Mouse (Mus musculus): ENCODE measurements around the gene Chsy1. TPM values are rescaled to one million over a fixed set of nuclear protein-coding genes. Genes with fewer than 3 reads are reported as not detected.

The Chsy1 gene
- polyA plus RNA-seq, 1 experiment = 1.8 TPM

GRCm38 (mm10) chr7:66140095-66140494 lies 30.8 kb downstream of the Chsy1 start:
- Histone ChIP-seq H3K4me1 (ENCODE audit: control insufficient read depth, insufficient read depth, low read length) (no peaks in the 10 kb centered on the region), H3K27ac (ENCODE audit: control insufficient read depth, insufficient read depth, low read depth, low read length) (no peak overlapping the region)
- TF ChIP-seq POLR2A (IDR thresholded peaks at IDR 0.05; ENCODE audit: control insufficient read depth, low read depth, low read length) = no peak
- no peak for TF ChIP-seq CTCF (IDR thresholded peaks at IDR 0.05; ENCODE audit: control insufficient read depth, insufficient read depth, insufficient replicate concordance, low read depth, low read length)

DNA sequence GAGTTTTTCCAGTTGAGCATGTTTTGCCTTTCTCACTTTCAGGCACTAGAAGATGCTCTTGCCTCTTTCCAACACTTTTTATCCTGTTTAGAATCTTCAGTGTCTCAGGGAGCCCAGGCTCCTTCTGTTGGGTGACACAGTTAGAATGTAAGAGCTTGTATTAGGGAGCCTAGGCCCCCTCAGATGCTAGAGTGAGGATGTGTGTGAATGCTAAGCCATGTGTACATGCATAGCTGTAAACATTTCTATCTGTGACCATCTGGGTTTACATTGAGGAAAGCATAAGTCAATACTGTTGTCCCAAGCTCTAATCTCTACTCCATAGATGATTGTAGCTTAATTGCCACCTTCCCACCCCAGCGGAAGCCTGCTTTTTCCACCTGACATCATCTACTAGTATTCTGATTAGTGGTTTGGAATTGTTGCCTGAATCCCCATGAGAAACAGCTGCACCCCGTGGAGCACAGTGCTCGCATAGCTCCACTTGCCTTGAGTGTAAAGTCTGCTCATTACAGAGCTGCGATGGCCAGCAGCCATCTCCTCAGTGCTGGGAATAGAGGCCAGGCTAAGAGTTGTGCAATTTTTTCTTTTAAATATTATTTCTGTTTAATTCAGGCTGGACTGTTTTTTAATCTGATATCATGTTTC lies 31.7 kb downstream of the Chsy1 start:
- Histone ChIP-seq H3K4me1 (ENCODE audit: control insufficient read depth, insufficient read depth, low read length) (no peaks in the 10 kb centered on the region), H3K4me3 (ENCODE audit: control insufficient read depth, low read depth, low read length) (no peak overlapping the region), H3K36me3 (ENCODE audit: control insufficient read depth, insufficient read depth, low read length) (no peaks in the 10 kb centered on the region), H3K27me3 (ENCODE audit: control insufficient read depth, insufficient read depth, low read length) (no peaks in the 10 kb centered on the region), H3K27ac (ENCODE audit: control insufficient read depth, insufficient read depth, low read depth, low read length) (no peak overlapping the region)
- no peak for TF ChIP-seq CTCF (IDR thresholded peaks at IDR 0.05; ENCODE audit: control insufficient read depth, insufficient read depth, insufficient replicate concordance, low read depth, low read length)
- no peak for TF ChIP-seq POLR2A (IDR thresholded peaks at IDR 0.05; ENCODE audit: control insufficient read depth, low read depth, low read length)

More at GRCm38 (mm10) chr7:66140095-66140494, 30.8 kb downstream of the Chsy1 start:
- no peak overlapping the region for H3K4me3 ChIP-seq (ENCODE audit: control insufficient read depth, low read depth, low read length)
- H3K27me3 ChIP-seq (ENCODE audit: control insufficient read depth, insufficient read depth, low read length) = no peaks in the 10 kb centered on the region
- H3K36me3 ChIP-seq (ENCODE audit: control insufficient read depth, insufficient read depth, low read length) = no peaks in the 10 kb centered on the region

DNA sequence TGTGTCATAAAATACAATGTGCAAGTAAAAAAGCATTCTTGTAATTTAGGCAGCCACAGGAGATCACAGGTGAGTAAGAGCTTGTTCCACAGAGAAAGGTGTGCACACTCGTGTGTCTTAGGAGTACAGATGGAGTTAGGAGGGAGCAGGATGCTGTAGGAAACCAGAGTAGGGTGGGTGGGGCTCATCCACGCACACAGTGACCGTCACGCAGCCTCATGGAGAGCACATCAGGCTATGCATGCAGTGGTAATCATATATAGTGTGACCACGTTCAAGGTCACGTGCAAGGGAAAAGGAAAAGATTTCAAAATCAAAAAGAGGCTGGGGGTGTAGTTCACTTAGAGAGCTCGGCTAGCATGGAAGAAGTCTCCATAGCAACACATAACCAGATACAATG lies 33.2 kb downstream of the Chsy1 start:
- no peaks in the 10 kb centered on the region for H3K36me3 ChIP-seq (ENCODE audit: control insufficient read depth, insufficient read depth, low read length)
- no peak for TF ChIP-seq CTCF (IDR thresholded peaks at IDR 0.05; ENCODE audit: control insufficient read depth, insufficient read depth, insufficient replicate concordance, low read depth, low read length)
- TF ChIP-seq POLR2A (IDR thresholded peaks at IDR 0.05; ENCODE audit: control insufficient read depth, low read depth, low read length) = no peak
- H3K27me3 ChIP-seq (ENCODE audit: control insufficient read depth, insufficient read depth, low read length) = no peaks in the 10 kb centered on the region
- H3K4me3 ChIP-seq (ENCODE audit: control insufficient read depth, low read depth, low read length) = no peak overlapping the region
- no peak overlapping the region for H3K27ac ChIP-seq (ENCODE audit: control insufficient read depth, insufficient read depth, low read depth, low read length)
- no peaks in the 10 kb centered on the region for H3K4me1 ChIP-seq (ENCODE audit: control insufficient read depth, insufficient read depth, low read length)

- Histone ChIP-seq H3K27me3 (ENCODE audit: control insufficient read depth, insufficient read depth, low read length) (no peaks in the 10 kb centered on the region), H3K36me3 (ENCODE audit: control insufficient read depth, insufficient read depth, low read length) (no peaks in the 10 kb centered on the region), H3K27ac (ENCODE audit: control insufficient read depth, insufficient read depth, low read depth, low read length) (no peak overlapping the region), H3K4me3 (ENCODE audit: control insufficient read depth, low read depth, low read length) (no peak overlapping the region), H3K4me1 (ENCODE audit: control insufficient read depth, insufficient read depth, low read length) (no peaks in the 10 kb centered on the region)
- TF ChIP-seq CTCF (IDR thresholded peaks at IDR 0.05; ENCODE audit: control insufficient read depth, insufficient read depth, insufficient replicate concordance, low read depth, low read length) = no peak
These were observed 35.2 kb downstream of the Chsy1 start for GRCm38 (mm10) chr7:66144543-66144942.

DNA sequence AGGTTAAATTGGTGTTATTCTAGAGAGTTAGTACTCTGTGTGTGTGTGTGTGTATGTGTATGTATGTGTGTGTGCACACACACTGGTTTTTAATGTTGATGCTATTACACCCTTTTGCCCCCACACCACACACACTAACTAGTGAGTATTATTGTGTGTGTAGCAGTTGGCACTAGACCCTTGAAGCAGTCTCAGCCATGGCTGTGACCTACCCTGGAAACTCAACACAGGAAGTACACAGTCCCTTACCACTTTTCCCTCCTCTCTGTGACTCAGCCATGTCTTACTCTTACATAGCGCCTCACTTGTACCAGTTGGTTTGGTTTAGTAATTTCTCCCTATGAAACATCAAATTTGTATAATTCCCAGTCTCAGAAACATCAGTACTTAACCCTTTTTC lies 37.8 kb downstream of the Chsy1 start:
- no peak for TF ChIP-seq CTCF (IDR thresholded peaks at IDR 0.05; ENCODE audit: control insufficient read depth, insufficient read depth, insufficient replicate concordance, low read depth, low read length)
- TF ChIP-seq POLR2A (IDR thresholded peaks at IDR 0.05; ENCODE audit: control insufficient read depth, low read depth, low read length) = no peak
- H3K27me3 ChIP-seq (ENCODE audit: control insufficient read depth, insufficient read depth, low read length) = no peaks in the 10 kb centered on the region
- H3K27ac ChIP-seq (ENCODE audit: control insufficient read depth, insufficient read depth, low read depth, low read length) = no peak overlapping the region
- no peak overlapping the region for H3K4me3 ChIP-seq (ENCODE audit: control insufficient read depth, low read depth, low read length)
- H3K36me3 ChIP-seq (ENCODE audit: control insufficient read depth, insufficient read depth, low read length) = no peaks in the 10 kb centered on the region
- H3K4me1 ChIP-seq (ENCODE audit: control insufficient read depth, insufficient read depth, low read length) = no peaks in the 10 kb centered on the region

- Histone ChIP-seq H3K4me1 (ENCODE audit: control insufficient read depth, insufficient read depth, low read length) (no peaks in the 10 kb centered on the region), H3K36me3 (ENCODE audit: control insufficient read depth, insufficient read depth, low read length) (no peaks in the 10 kb centered on the region), H3K4me3 (ENCODE audit: control insufficient read depth, low read depth, low read length) (no peak overlapping the region), H3K27ac (ENCODE audit: control insufficient read depth, insufficient read depth, low read depth, low read length) (no peak overlapping the region), H3K27me3 (ENCODE audit: control insufficient read depth, insufficient read depth, low read length) (no peaks in the 10 kb centered on the region)
- TF ChIP-seq POLR2A (IDR thresholded peaks at IDR 0.05; ENCODE audit: control insufficient read depth, low read depth, low read length) = no peak
- TF ChIP-seq CTCF (IDR thresholded peaks at IDR 0.05; ENCODE audit: control insufficient read depth, insufficient read depth, insufficient replicate concordance, low read depth, low read length) = no peak
These were observed 38.5 kb downstream of the Chsy1 start for GRCm38 (mm10) chr7:66147816-66148215.

- TF ChIP-seq POLR2A (IDR thresholded peaks at IDR 0.05; ENCODE audit: control insufficient read depth, low read depth, low read length) (no peak), CTCF (IDR thresholded peaks at IDR 0.05; ENCODE audit: control insufficient read depth, insufficient read depth, insufficient replicate concordance, low read depth, low read length) (no peak)
- no peak overlapping the region for H3K27ac ChIP-seq (ENCODE audit: control insufficient read depth, insufficient read depth, low read depth, low read length)
- H3K27me3 ChIP-seq (ENCODE audit: control insufficient read depth, insufficient read depth, low read length) = no peaks in the 10 kb centered on the region
- H3K4me3 ChIP-seq (ENCODE audit: control insufficient read depth, low read depth, low read length) = no peak overlapping the region
- H3K36me3 ChIP-seq (ENCODE audit: control insufficient read depth, insufficient read depth, low read length) = no peaks in the 10 kb centered on the region
- no peaks in the 10 kb centered on the region for H3K4me1 ChIP-seq (ENCODE audit: control insufficient read depth, insufficient read depth, low read length)
These were observed 40.2 kb downstream of the Chsy1 start for GRCm38 (mm10) chr7:66149506-66149905.

DNA sequence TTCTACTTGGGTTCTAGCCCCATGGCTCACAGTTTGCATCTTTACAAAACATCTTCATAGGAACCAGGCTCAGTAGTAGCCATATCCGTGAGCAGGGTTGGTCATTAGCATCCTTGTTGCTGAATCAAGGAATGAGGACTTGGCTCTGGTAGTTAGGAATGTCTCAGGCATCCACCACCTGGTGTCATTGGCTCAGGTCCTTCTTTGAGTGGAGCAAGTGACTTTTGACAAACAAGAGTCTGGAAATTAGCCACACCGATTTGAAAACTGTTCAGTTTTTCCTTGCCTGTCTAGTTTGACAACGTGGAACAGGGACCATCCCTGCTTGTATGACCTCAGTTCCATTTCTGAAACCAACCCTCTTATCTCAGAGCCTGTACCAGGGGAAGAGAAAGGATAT lies 41.1 kb downstream of the Chsy1 start:
- TF ChIP-seq POLR2A (IDR thresholded peaks at IDR 0.05; ENCODE audit: control insufficient read depth, low read depth, low read length) (no peak), CTCF (IDR thresholded peaks at IDR 0.05; ENCODE audit: control insufficient read depth, insufficient read depth, insufficient replicate concordance, low read depth, low read length) (no peak)
- H3K27ac ChIP-seq (ENCODE audit: control insufficient read depth, insufficient read depth, low read depth, low read length) = no peak overlapping the region
- H3K4me1 ChIP-seq (ENCODE audit: control insufficient read depth, insufficient read depth, low read length) = no peaks in the 10 kb centered on the region
- H3K4me3 ChIP-seq (ENCODE audit: control insufficient read depth, low read depth, low read length) = no peak overlapping the region
- no peaks in the 10 kb centered on the region for H3K36me3 ChIP-seq (ENCODE audit: control insufficient read depth, insufficient read depth, low read length)
- no peaks in the 10 kb centered on the region for H3K27me3 ChIP-seq (ENCODE audit: control insufficient read depth, insufficient read depth, low read length)

Data from testis, adult 2 months (tissue).